Comparison of ENCODE assay signal across 20 mouse cellular contexts in genomic region chr2:164107125-164107874, GRCm38 (mm10). TPM values are rescaled to one million over a fixed set of nuclear protein-coding genes. Genes with fewer than 3 reads are reported as not detected.
A peak's percentile ranks its signal among the peaks of the same experiment; 100 is the strongest.
DNase-seq lines count a peak whose midpoint lies in the region; ATAC-seq lines count a peak whose summit lies in the region.
"Had no signal": no experiment of that assay in that cellular context is flagged by ENCODE, and none has a peak within 500 bp of the region (broad histone marks: within the 10 kb centered on the region; RNA-seq: fewer than 3 reads in every experiment).

No protein-coding gene starts in this region.

- WGBS in heart, embryonic 13.5 days: 61% methylated on average over 16 of the region's 16 CpGs
- WGBS in neural tube, embryonic 11.5 days: 67% methylated on average over 16 of the region's 16 CpGs
- WGBS in embryonic facial prominence, embryonic 14.5 days: 74% methylated on average over 16 of the region's 16 CpGs
- WGBS in neural tube, embryonic 13.5 days: 45% methylated on average over 16 of the region's 16 CpGs

- H3K4me1 ChIP-seq in heart, embryonic 13.5 days: peaks cover 30% of the 10 kb centered on the region
- no peaks in the 10 kb centered on the region for H3K4me1 ChIP-seq in neural tube, embryonic 11.5 days (ENCODE audit: control insufficient read depth, insufficient read depth, low read length)
- H3K4me1 ChIP-seq in embryonic facial prominence, embryonic 14.5 days (ENCODE audit: control insufficient read depth, insufficient read depth, low read length): peaks cover 20% of the 10 kb centered on the region
- H3K4me1 ChIP-seq in neural tube, embryonic 13.5 days (replicated peaks): peaks cover 30% of the 10 kb centered on the region

- no peak overlapping the region for H3K4me3 ChIP-seq in heart, embryonic 13.5 days
- H3K4me3 ChIP-seq in neural tube, embryonic 11.5 days (ENCODE audit: low read depth, low read length): no peak overlapping the region
- no peak overlapping the region for H3K4me3 ChIP-seq in embryonic facial prominence, embryonic 14.5 days (ENCODE audit: low read depth, low read length)
- H3K4me3 ChIP-seq in neural tube, embryonic 13.5 days: no peak overlapping the region
- H3K4me3 ChIP-seq: forebrain, embryonic 12.5 days; heart, adult 2 months had no signal

- H3K4me2 ChIP-seq in heart, embryonic 13.5 days: no peak overlapping the region
- no peak overlapping the region for H3K4me2 ChIP-seq in neural tube, embryonic 11.5 days (ENCODE audit: low read depth)
- H3K4me2 ChIP-seq in embryonic facial prominence, embryonic 14.5 days (ENCODE audit: low read depth, low read length): no peak overlapping the region
- no peak overlapping the region for H3K4me2 ChIP-seq in neural tube, embryonic 13.5 days
- H3K4me2 ChIP-seq: forebrain, embryonic 12.5 days had no signal

- H3K36me3 ChIP-seq in heart, embryonic 13.5 days: peaks cover 42% of the 10 kb centered on the region
- H3K36me3 ChIP-seq in neural tube, embryonic 11.5 days (ENCODE audit: control insufficient read depth, insufficient read depth, low read length): peaks cover 2% of the 10 kb centered on the region; the same call in 1 of the 2 replicates
- H3K36me3 ChIP-seq in embryonic facial prominence, embryonic 14.5 days (ENCODE audit: control insufficient read depth, insufficient read depth, low read length): peaks cover 8% of the 10 kb centered on the region; the same call in 1 of the 2 replicates
- H3K36me3 ChIP-seq in neural tube, embryonic 13.5 days: peaks cover 29% of the 10 kb centered on the region; the same call in 1 of the 2 replicates

- H3K9me3 ChIP-seq in heart, embryonic 13.5 days: no peaks in the 10 kb centered on the region
- no peaks in the 10 kb centered on the region for H3K9me3 ChIP-seq in neural tube, embryonic 11.5 days (ENCODE audit: control insufficient read depth, low read length)
- no peaks in the 10 kb centered on the region for H3K9me3 ChIP-seq in embryonic facial prominence, embryonic 14.5 days (ENCODE audit: control insufficient read depth, low read length)
- H3K9me3 ChIP-seq in neural tube, embryonic 13.5 days: no peaks in the 10 kb centered on the region
- H3K9me3 ChIP-seq: forebrain, embryonic 12.5 days had no signal

- peak overlapping the region; percentile 61 for H3K27ac ChIP-seq in heart, embryonic 13.5 days (replicated peaks)
- no peak overlapping the region for H3K27ac ChIP-seq in neural tube, embryonic 11.5 days (ENCODE audit: low read depth, low read length)
- peak overlapping the region; percentile 56 for H3K27ac ChIP-seq in embryonic facial prominence, embryonic 14.5 days (replicated peaks; ENCODE audit: low read depth, low read length)
- H3K27ac ChIP-seq in neural tube, embryonic 13.5 days (replicated peaks): peak overlapping the region; percentile 23; the same call in 1 of the 2 replicates
- H3K27ac ChIP-seq: forebrain, embryonic 12.5 days; heart, adult 2 months had no signal

- ATAC-seq in heart, embryonic 13.5 days (ENCODE audit: extremely low read depth, insufficient number of reproducible peaks, low FRiP score, low TSS enrichment): no peak
- ATAC-seq in neural tube, embryonic 11.5 days (ENCODE audit: insufficient read depth, low FRiP score, low TSS enrichment): peak; percentile 27; the same call in 1 of the 2 replicates
- no peak for ATAC-seq in embryonic facial prominence, embryonic 14.5 days (ENCODE audit: low read depth)
- no peak for ATAC-seq in neural tube, embryonic 13.5 days (ENCODE audit: low read depth)
- ATAC-seq: inflammation-experienced regulatory T-cells, adult 6 months; midbrain, embryonic 16.5 days had no signal

- DNase-seq in heart, postnatal 36 days: no peak
- DNase-seq in neural tube, embryonic 11.5 days (ENCODE audit: low spot score): no peak
- DNase-seq in neural tube, embryonic 10.5 days (ENCODE audit: extremely low spot score, low spot score): no peak
- peak; percentile 8 for DNase-seq in embryonic facial prominence, embryonic 14.5 days (ENCODE audit: low spot score)
- DNase-seq in layer of hippocampus, adult 9-10 months (ENCODE audit: low spot score): no peak
- DNase-seq: adrenal gland, adult 8-10 months; cerebellum, adult 9-11 months; gastrocnemius, postnatal 10 days; heart, adult 2 months; kidney, adult 9 months; kidney, postnatal 36 days; layer of hippocampus, adult 9-11 months; liver; lung, postnatal 10 days; thymus, postnatal 25 days had no signal

- intact Hi-C loops in heart, postnatal 36 days (cut with DNase I): no loop called here

- H3K27me3 ChIP-seq in heart, embryonic 13.5 days (replicated peaks): no peaks in the 10 kb centered on the region
- H3K27me3 ChIP-seq in neural tube, embryonic 11.5 days (ENCODE audit: control insufficient read depth, insufficient read depth, low read length): no peaks in the 10 kb centered on the region
- H3K27me3 ChIP-seq in embryonic facial prominence, embryonic 14.5 days (replicated peaks; ENCODE audit: control insufficient read depth, insufficient read depth, low read length): no peaks in the 10 kb centered on the region
- no peaks in the 10 kb centered on the region for H3K27me3 ChIP-seq in neural tube, embryonic 13.5 days
- H3K27me3 ChIP-seq: forebrain, embryonic 12.5 days had no signal

- H3K9ac ChIP-seq in heart, embryonic 13.5 days: peak overlapping the region; percentile 21; the same call in 1 of the 2 replicates
- H3K9ac ChIP-seq in neural tube, embryonic 11.5 days (ENCODE audit: low read length): no peak overlapping the region
- H3K9ac ChIP-seq in embryonic facial prominence, embryonic 14.5 days (ENCODE audit: low read depth, low read length): 0 out of 2 replicates have a peak overlapping the region, but pooled peaks have one; percentile 14
- 0 out of 2 replicates have a peak overlapping the region, but pooled peaks have one; percentile 17 for H3K9ac ChIP-seq in neural tube, embryonic 13.5 days
- H3K9ac ChIP-seq: forebrain, embryonic 12.5 days had no signal

RNA-seq across cellular contexts. Expression of gene Tomm34, which starts 36.3 kb away (rescaled TPM):
- polyA plus RNA-seq in heart, embryonic 13.5 days (2015; fragmentation: Nextera tagmentation; extraction: Ambion mirVana): 52.7 and 53.9 TPM in 2 replicates
- total RNA-seq in heart, postnatal 36 days (2021): 10 to 100 TPM; 17.6 to 21.0 TPM
- 50.5 and 51.2 TPM in 2 replicates for polyA plus RNA-seq in neural tube, embryonic 11.5 days (2014; fragmentation: Nextera tagmentation; extraction: Ambion mirVana)
- polyA plus RNA-seq in embryonic facial prominence, embryonic 14.5 days (2014; fragmentation: Nextera tagmentation; extraction: Ambion mirVana): 53.4 and 55.8 TPM in 2 replicates
- polyA plus RNA-seq in neural tube, embryonic 13.5 days (2015; fragmentation: Nextera tagmentation; extraction: Ambion mirVana): 45.3 and 48.0 TPM in 2 replicates

RNA-seq across cellular contexts. Expression of gene Stk4, which starts 37.2 kb away (rescaled TPM):
- 14.0 and 14.2 TPM in 2 replicates for polyA plus RNA-seq in heart, embryonic 13.5 days (2015; fragmentation: Nextera tagmentation; extraction: Ambion mirVana)
- 10 to 100 TPM; 17.0 to 20.4 TPM for total RNA-seq in heart, postnatal 36 days (2021)
- 34.5 and 34.8 TPM in 2 replicates for polyA plus RNA-seq in neural tube, embryonic 11.5 days (2014; fragmentation: Nextera tagmentation; extraction: Ambion mirVana)
- 22.3 and 24.4 TPM in 2 replicates for polyA plus RNA-seq in embryonic facial prominence, embryonic 14.5 days (2014; fragmentation: Nextera tagmentation; extraction: Ambion mirVana)
- polyA plus RNA-seq in neural tube, embryonic 13.5 days (2015; fragmentation: Nextera tagmentation; extraction: Ambion mirVana): 19.4 and 21.2 TPM in 2 replicates
